Mouse (Mus musculus): Measurements from ENCODE around the gene Pax7.
A peak's percentile ranks its signal among the peaks of the same experiment; 100 is the strongest.

Gene Pax7

DNA sequence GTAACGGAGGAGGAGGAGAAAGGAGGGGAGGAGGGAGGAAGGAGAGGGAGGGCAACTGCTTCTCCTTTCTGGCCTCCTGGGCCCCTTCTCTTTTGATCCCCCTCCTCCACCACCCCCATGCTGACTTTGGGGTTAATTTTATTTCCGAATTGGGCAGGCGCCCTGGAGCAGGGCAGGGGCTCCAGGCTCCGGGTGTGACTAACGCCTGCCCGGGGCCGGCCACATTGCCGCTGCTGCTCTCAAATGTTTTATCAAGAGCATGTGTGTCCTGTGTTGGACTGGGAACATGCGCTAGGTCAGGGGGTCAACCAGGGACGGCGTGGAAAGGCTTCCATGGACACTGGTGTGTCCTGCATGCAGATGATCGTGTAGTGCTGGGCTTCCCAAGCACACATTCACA, 87.2 kb downstream of the Pax7 start:
- no peak for DNase-seq

DNA sequence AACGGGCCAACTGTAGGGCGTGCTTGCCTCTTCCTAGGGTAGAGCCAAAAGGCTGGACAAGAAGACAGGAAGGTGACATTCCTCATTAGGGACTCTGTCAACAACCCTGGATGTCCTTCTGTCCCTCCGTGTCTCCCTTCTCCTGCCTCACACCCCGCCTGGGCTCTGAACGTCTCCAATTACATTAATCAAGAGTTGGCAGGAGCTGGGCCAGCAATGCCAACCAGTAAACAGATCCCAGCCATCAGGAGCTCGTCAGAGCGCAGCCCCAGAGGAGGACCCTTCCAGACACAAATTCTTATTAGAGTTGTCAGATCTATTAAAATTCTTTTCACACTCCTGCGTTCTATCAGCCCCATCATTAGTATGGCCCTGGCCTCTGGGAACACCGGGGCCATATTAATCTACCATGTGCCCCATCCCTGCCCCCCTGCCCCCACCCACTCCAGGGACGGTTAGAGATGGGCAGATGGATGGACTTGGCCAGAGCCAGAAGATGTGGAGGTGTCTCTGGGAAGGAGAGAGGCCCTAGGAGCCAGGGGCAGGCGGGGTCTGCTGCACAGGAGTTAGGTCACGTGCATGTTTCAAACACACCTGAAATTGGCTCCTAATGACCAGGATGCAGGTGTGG, 88.4 kb downstream of the Pax7 start:
- DNase-seq, result no peak

DNA sequence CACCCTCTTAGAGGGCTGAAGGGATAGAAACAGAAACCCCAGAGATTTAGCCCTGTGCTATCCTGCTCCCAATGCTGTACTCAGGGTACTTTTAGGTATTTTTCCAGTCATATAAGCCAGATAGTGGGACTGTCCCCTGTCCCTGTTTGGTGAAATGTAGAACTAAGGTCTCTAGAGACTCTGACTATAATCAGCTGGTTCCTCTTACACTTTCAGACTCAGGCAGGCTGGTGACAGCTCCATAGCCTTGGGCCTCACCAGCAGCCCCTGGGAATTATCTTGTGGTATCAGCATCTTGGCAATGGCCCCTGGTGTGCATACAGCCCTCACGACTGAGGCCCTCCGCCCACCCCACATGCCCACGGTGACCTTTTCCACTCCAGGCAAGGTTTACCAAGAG, 89.7 kb downstream of the Pax7 start:
- DNase-seq, result no peak

DNA sequence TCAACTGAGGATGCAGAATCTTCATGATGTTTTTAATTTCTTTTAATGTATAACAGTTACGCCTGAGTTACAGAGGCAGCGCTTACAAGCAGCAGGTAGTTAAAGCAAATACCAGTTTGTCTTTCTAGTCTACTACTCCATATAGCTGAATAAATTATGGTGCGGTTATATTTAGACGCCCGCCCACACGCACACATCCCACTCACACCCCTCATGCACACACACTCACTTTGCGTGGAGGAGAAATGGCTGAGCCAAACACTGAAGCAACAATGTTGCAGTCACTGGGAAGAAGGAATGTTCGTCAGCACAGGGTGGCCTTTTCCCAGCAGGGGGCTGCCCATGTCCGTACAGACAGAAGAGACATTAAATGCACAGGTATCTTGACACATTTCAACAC, 96.3 kb downstream of the Pax7 start:
- no peak for DNase-seq

DNA sequence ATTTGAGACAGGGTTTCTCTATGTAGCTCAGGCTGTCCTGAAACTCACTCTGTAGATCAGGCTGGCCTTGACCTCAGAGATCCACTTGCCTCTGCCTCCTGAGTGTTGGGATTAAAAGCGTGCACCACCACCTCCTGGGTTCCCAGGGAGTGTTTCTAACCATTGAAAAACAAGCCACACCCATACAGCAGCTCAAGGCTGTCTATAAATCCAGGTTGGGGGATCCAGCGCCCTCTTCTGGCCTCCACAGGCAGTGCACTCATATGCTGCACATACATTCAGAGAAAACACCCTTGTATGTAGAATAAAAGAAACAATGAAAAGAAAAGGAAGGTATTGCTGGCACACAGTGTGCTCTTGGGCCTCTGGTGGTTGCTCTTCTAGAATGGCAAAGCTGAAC, 106.2 kb downstream of the Pax7 start:
- DNase-seq, result no peak

DNA sequence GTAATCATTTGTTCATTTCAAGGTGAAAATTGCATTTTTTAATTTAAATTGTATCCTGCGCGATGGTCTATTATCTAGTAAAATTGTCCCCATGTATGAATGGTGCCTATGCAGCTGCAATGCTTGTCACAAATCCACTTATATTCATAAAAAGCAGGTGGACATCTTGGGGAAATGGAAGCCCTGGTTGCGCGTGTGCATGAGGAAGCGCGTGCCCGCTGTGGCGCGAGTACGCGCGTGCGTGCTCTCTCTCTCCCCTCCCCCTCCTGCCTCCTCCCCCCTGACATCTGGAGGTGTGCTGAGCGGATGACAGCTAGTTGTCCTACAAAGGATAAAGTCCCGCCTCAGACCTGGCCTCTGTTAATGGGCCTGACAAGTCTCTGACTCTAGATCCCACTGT, 107.9 kb downstream of the Pax7 start:
- no peak for DNase-seq

DNA sequence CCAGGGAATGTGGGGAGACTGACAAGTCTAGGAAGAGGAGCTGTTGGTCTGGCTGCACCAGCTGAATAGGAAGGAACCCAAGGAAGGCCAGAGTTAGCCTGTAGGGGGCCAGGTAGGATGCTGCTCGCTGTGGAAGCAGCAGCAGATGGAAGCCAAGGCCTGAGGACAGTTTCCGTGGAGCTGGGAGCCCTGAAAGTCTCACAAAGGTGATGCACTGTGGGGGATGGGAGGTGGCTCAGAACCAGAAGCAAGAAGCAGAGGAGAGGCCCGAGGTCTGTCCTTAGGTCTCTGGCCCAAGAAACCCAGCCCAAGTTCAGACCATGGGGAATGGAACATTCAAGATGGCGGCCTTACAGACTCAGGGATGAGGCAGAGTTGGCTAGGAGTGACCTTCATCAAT, 109.0 kb downstream of the Pax7 start:
- no peak for DNase-seq

DNA sequence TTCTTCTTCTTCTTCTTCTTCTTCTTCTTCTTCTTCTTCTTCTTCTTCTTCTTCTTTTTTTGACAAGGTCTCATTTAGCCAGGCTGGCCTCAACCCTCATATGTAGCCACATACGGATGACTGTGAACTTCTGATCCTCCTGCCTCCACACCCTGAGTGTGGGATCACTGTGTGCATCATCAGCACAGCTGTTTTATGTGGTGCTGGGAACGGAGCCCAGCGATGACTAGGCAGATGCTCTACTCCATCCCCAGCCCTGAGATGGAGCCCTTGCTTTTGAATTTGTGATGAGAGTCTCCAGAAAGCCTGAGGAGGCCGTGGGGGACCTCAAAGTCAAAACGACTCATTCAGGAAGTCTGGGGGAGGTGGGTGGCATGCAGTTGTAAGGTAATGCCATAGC, 114.3 kb downstream of the Pax7 start:
- DNase-seq, result no peak

DNA sequence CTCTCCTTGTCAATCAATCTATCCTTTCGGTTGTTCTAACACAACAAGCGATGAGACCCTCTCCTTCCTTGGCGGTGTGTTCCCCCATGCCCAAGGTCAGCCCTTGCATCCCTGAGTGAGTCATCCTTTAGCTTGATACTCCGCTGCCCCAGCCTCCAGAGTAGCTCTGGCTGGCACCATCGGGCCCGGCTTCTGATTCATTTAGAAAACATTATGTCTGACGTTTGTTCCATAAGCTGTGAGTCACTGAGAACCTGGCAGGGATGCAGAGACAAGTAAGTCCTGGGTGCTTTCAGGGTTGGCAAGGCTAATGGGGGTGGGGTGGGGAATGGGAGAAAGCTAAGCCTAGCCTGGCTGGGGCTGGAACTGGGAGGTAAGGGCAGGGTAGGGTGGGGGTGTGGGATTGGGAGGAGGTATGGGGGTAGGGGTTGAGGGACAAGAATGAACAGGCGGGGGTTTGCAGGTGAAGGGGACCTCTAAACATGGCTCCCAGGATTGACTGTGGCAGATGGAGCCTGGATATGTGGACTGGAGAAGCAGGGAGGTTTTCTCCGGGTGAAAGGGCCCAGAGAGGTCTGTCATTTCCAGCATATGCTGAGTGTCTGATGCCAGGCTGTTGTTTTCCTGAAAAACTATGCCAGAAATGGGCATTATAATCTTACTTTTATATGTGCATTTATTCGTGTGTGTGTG, 116.7 kb downstream of the Pax7 start:
- no peak for DNase-seq

DNA sequence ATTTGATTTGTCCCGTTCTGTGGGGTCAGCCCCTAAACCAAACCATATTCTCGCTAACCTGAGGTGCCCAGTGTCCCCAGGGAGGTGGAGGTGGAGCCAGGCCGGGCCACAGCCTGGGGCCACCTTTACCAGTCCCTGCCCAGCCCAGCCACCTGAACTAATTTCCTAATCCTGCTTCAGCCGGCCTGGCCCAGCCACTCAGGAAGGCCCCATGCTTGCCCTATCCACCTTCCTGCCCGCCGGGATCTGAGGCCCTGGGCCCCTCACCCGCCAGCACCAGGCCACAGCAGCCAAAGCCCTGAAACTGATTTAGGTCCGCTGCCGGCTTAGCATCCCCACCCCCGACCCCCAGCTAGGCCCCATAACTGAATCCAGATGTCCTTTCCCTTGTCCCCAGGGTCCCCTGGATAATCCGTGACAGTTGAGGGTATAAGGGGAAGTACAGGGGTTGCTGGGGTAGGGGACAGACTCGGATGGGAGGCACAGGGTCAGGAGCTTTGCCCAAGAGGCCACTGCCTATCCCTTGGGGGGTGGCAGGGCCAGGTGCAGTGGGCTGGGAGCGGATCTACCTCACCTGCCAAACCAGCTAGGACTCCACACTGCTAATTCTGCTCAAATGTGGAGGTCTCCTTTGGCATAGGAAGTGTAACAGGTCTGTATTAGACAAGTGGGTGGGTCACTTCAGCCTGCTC, 117.9 kb downstream of the Pax7 start:
- no peak for DNase-seq

DNA sequence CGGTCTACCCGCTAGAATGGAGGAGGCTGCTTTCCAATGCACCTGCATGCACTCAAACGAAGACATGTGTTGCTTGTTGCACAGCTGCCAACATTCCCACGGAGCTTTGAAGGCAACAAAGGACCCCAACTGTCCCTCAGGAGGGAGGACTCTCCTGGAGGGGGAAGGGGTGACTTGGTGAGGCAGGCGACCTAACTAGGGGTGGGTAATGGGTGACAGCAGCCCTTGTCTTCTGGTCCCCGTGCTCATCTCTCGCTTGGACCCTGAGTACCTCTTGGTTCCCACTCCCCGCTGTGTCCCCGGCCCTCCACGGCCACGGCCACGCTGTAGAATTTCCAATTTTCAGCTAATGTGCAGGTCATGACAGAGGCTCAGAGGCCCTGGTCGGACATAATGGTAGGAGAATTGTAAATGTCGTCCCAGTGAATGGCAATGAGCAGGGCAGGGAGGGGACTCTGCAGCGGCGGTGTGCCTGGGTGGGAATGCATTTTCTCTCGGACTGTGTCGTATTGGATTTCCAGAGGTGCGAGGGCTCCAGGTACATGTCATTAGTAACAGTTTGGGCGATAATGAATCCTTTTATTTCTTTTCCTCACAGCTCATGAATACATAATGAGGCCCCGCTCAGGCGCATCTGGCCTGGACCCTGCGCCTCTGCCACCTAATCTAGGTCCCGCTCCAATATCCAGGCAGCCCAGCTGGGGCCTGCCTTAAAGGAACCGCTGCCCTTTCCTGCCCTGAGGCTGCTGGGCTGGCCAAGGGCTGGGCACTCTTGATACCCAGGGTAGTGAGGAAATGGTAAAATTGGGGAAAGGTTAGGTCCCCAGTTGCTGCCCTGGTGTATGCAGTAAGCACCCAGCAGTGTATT, 122.6 kb downstream of the Pax7 start:
- DNase-seq, result no peak

DNA sequence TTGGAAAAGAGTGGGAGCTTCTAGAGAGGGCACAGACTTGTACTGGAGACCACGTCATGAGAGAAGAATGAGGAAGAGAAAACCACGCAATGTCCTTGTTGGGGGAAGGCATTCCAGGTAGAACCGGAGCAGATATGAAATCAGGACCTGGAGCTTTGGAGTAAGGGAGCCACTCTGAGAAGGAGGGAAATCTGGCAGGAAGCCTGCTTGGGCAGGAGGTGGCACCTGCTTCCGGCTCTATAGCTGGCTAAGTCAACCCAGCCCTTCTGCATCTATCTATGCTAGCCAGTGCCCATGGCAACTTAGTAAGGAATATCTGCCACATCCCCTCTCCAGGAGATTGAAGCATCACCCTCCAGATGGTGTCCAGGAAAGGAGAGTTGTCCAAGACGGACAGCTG, 127.3 kb downstream of the Pax7 start:
- DNase-seq, result no peak

DNA sequence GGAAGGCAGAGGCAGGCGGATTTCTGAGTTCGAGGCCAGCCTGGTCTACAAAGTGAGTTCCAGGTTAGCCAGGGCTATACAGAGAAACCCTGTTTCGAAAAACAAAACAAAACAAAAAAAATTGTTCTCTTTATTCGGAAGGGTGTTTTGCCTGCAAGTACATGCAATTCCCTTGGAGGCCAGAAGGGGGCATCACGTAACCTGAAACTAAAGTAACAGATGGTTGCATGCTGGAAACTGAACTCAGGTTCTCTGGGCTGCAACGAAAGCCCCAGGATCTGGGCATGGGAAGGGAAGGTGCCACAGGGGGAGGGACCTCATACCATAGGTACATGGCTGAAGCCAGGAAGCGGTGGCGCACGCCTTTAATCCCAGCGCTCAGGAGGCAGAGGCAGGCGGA, 129.9 kb downstream of the Pax7 start:
- DNase-seq, result peak; percentile 3

DNA sequence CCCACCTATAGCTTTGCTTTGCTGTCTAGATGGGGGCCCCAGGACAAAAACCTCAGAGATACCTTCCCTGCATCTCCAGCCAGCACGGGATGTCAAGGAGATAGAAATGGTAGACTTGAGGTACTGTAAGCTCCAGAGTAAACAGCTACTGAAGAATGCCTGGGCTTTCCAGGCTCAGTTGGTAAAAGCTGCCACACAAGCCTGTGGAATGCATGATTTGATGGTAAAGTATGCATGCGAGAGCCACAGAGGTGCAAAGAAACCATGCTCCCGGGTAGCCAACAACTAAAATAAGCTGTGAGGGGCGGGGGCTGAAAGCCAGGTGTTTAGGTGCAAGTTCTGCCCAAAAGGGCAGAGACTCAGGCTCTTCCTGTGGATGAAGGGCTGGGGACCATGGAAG, 130.4 kb downstream of the Pax7 start:
- DNase-seq, result no peak

DNA sequence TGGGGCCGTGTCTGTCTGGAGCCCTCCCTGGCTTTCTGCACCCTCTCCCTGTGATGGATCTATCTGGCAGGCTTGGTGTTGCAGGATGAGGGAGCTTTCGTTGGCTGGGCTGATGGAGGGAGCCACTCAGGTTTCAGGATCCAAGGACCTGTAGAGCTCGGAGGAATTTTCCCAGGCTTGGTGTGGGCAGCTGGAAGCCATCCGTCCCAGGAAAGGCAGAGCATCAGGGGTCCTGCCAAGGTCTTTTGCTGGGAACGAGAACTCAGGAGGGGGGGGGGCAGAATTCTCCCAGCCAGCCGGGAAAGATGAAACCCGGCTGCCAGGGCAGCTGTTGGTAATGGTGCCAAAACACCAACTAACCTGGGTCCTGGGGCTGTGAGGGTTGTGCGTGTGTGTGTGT, 134.7 kb downstream of the Pax7 start:
- no peak for DNase-seq

DNA sequence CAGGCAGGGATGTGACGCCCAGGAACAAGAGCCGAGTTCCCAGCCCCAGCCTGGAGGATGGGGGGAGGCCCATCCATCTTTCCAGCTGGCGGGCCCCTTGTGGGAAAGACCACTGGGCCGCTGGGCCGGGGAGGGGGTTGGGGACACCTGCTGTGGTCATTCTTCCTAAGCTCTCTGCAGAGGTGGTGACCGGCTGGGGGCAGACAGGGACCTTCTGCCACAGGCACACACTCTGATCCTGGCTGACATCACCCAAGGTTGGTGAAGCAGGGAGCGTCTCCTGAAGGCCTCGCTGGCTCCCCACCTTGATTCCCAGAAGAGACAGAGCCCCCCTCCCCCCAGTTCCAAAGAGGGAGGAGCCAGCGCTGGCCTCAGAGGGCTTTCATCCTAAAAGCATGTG, 135.6 kb downstream of the Pax7 start:
- DNase-seq, result no peak

DNA sequence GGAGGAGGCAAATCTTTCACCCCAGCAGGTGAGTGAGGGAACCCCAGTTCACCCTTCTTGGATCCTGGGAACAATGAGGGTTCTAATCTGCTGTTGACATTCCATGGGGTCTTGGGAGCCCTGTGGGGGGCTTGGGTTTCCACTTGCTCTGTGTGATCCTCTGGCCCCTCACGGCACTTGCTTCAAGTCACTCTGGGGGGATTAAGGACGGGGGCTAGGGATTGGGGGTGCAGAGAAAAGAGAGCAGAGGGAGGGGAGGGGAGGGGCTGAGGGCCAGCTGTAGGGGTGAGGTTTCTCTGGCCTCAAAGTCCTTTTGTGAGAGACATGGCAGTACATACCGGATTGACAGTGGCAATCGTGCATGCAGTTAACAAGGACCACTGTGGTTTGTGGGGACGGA, 140.0 kb downstream of the Pax7 start:
- DNase-seq, result no peak

DNA sequence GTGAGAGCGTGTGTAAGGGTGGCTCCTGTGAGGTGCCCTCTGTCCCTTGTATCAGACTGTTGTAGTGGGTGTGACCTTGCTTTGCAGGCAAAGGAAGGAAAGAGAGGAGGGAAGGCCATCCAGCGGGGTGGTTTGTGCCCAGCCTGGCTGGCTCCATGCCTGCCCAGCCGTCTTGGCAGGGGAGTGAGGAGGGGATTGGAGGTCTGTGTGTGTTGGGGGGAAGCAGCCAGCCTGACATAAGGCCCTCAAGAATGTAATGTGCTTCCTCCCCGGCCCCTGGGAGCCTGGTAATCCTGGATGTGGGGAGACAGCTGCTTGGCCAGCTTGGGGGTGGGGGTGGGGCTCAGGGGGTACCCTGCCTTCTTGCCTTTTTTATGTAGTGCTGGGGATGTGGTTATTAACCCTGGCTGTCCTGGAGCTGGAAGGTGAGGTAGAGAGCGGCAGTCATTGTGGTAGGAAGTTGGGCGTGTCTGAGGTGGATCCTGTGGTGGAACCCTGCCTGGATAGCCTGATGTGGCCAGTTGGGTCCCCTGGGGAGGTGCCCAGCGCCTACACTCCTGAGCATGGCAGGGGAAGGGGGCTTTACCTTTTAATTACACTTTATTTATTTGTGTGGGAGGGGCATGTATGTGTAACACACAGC, 143.6 kb downstream of the Pax7 start:
- DNase-seq, result no peak

DNA sequence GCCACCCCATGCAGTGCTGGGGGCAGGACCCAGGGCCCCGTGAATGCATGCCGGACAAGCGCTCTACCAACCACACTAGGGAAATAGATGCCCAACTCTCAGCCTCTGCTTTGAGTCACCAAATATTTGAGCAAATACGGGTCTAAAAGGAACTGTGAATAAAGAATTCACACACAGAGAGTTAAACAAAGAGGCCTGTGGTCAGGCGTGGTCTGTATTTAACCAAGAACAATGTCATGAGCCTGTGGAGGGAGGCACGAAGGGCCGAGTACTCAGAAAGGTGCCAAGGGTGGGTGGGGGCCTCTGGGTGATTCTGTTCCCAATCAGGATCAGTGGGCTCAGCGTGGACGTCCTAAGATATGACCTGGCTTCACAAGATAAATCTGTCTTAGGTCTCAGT, 145.3 kb downstream of the Pax7 start:
- no peak for DNase-seq
